Mouse (Mus musculus) kidney, adult 2 months (tissue): ENCODE results near the gene Stk11.

ENCODE experiments used
- CTCF ChIP-seq: fragments of 200-500 bp; conservative IDR thresholded peaks from 2 replicates; pipeline ENCODE4 v1.5.1; 2011; ENCODE audit warnings: low read depth, mild to moderate bottlenecking, control low read depth, low read length, moderate library complexity, mixed read lengths; ENCODE audit not compliant: insufficient read depth, insufficient read length
- POLR2A ChIP-seq: fragments of 200-500 bp; IDR thresholded peaks from one replicate; pipeline ENCODE4 v1.6.1; 2011; ENCODE audit warnings: low read depth, low read length, control low read depth

- no peak for TF ChIP-seq CTCF
- TF ChIP-seq POLR2A: peak; percentile 20
Measured at GRCm38 (mm10) chr10:80138553-80139438, 23.2 kb downstream of the Stk11 start, which contains the start of gene Atp5d.
